Mouse (Mus musculus): ENCODE data around the gene Myom3.

GRCm38 (mm10) chr4:135814896-135815295 is 55.4 kb downstream of the Myom3 start:
- no peak for TF ChIP-seq CTCF (IDR thresholded peaks at IDR 0.05; ENCODE audit: low read depth, low read length)
- TF ChIP-seq POLR2A (IDR thresholded peaks at IDR 0.05; ENCODE audit: extremely low read depth, insufficient read depth, low read length), result no peak
